Mouse (Mus musculus) thymus, adult 18-20 months (tissue): ENCODE measurements around the gene Fem1a.
A peak's percentile ranks its signal among the peaks of the same experiment; 100 is the strongest.
"Not testable (repeated sequence)": the region's sequence is repeated elsewhere in the genome, so short reads cannot be mapped to it uniquely, and the experiment has no call there.

Experiments used
- DNase-seq, 2 experiments: peaks; one replicate each; pipeline ENCODE4 v3.0.0; 2022; ENCODE audit warnings: mixed read lengths in 2 of 2

Gene Fem1a

GRCm38 (mm10) chr17:56255863-56256238 is 759 bp upstream of the Fem1a start:
- peak; percentile 95 to 97 for DNase-seq

DNA sequence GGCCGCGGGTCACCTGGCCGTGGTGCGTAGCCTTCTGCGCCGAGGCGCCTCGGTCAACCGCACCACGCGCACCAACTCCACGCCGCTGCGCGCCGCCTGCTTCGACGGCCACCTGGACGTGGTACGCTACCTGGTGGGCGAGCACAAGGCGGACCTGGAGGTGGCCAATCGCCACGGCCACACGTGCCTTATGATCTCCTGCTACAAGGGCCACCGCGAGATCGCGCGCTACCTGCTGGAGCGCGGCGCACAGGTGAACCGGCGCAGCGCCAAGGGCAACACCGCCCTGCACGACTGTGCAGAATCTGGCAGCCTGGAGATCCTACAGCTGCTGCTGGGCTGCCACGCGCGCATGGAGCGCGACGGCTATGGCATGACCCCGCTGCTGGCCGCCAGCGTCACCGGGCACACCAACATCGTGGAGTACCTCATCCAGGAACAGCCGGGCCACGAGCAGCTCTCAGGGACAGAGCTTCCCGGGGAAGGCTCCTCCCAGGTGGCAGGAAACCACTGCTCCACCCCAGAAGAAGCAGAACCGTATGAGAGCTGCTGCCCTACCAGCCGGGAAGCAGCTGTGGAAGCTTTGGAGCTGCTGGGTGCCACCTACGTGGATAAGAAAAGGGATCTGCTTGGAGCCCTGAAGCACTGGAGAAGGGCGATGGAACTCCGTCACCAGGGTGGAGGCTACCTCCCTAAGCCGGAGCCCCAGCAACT is 728 bp downstream of the Fem1a start:
- DNase-seq: peak in 1 of 2 experiments; percentile 36

DNA sequence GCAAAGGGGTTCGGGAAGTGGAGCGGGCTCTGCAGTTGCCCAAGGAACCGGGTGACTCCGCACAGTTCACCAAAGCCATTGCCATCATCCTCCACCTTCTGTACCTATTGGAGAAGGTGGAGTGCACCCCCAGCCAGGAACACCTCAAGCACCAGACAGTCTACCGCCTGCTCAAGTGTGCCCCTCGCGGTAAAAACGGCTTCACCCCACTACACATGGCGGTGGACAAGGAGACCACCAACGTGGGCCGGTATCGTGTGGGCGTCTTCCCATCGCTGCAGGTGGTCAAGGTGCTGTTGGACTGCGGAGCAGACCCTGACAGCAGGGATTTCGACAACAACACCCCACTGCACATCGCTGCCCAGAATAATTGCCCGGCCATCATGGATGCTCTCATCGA is 1.7 kb downstream of the Fem1a start:
- not testable (repeated sequence) for DNase-seq

DNA sequence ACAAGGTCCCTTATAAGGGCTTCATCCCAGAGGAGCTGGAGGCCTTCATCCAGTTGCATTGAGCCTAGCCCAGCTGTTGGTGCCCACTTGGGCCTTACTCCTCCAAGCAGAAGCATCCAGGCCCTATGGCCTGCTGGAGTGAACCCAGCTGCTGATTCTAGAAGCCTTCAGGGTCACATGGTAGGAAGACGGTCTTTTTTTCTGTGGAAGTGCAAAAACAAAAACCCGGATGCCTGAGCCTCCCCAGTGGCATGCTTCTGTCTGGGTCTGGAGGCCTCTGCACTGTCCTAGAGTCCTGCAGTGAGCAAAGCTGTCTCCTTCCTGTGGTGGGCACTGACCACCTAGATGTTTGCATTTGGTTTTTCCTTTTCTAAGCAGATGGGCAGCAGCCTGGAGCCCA is 2.2 kb downstream of the Fem1a start:
- not testable (repeated sequence) for DNase-seq

DNA sequence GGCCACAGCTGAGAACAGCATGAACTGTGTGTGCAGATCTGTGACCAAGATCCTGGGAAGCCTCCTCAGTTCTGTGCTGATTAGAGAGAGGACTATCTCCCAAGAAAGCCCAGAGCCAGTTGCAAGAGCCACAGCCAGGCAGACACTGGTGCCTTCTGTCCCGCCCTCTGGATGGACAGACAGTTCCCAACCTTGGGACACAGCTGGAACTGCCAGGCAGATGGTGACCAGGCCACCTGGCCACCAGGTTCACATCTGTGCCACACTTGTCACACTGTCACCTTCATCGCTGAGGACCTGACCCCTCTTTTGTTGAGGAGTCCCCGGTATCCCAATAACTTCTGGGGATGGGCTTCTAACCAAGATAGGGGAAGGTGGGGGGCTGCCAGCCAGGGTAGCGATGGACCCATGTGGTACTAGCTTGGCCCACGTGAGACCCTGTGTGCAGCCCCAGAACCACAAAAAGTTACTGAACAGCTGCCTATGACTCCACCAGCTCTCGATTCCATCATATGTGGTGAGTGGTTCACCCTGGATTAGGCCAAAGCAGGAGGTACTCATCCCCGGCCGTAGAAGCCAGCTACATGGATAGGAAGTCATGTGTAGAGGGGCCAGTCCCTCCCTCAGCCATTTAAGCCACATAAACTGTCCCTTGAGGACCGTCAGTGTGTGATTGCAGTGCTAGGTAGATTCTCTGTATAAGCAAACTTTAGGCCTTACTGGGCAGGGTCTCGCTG is 2.9 kb downstream of the Fem1a start:
- DNase-seq: no peak

DNA sequence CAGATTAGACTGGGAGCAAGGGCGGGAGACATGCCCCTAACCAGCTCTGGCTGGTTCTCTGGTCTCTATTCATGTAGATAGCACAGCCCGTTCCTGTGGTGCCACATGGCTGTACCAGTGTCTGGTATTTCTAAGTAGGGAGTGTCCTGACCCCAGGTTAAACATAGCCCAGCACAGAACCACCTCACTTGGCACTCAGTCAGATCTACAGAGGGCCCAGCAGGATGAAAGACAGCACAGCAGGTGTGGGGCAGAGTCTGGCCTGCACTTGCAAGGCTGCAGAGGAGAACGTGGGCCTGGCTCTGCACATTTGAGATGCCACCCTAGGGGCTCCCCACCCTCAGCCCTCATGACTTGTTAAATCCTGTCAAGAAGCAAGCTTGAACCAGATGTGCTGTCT is 4.6 kb downstream of the Fem1a start:
- DNase-seq: no peak

DNA sequence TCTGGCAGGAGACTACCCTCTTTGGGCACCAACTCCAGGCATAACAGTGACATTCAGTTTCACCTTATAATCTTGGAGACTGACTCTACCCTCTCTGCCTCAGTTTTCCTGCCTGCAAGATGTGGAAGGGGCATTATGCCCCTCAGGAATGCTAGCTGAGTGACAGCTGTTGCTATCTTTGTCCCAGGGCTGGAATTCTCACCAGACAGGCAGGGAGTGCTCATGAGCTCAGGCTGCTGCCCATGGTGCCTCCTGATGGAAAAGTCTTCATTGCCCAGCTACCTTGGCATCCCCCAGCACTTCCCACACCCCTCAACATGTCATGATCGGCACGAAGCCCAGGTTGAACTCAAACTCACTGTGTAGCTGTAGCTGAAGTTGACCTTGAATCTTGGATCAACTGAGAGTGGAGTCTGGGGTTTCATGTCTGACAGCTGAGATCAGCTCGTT is 6.1 kb downstream of the Fem1a start:
- no peak for DNase-seq

DNA sequence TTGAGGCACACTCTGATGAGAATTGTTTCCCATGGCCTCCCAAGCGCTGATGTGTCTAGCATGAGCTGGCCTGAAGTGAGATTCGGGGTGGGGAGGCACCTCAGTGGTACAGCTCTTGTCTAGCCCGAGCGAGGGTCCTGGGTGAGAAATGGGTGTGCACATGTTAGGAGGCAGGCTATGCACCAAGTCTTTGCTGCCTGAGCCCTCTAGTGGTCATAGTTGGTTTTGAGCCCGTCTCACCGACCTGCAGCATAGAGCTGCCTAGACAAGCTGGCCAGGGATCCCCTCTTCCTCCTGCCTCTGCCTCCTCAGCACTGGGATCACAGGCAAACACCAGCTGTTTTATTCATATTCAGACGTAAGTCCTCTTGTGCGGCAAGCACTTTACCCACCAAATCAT is 7.4 kb downstream of the Fem1a start:
- peak; percentile 51 to 66 for DNase-seq

DNA sequence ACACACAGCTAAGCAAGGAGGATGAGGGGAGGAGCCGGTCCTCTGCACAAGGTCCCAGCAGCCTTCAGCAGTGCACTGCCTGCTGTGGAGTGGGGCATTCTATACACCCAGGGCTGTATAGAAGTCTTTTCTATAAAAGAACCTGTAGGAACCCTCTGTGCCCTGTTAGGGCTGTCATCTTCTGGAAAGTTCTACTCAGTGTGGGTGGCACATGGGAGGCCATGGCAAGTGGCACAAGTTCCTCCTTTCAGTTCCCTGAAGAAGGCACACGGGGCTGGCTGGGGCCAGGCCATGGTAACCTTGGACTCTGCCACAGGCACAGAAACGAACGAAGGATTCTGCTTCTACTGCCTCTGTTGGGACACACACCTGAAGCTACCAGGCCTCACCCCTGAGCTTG is 8.4 kb downstream of the Fem1a start:
- DNase-seq: no peak

- DNase-seq: no peak
Measured at GRCm38 (mm10) chr17:56265869-56266268, 9.3 kb downstream of the Fem1a start.

DNA sequence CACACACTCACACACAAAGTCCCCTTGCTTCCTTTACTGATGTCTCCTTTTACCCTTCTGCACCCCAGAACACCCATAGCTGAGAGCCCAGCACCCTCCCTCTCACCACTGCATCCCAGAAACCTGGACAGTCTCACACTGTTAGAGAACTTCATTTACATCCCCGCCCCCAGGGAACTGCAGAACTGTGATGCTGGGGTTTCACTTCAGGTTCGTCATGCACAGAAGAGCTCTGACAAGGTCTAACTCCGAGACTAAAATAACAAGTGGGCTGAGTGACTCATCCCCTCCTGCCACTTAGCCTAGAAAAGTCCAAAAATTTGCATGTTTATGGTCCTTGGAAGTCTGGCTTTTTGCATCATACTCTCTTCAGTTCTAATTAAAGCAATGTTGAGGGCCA is 9.7 kb downstream of the Fem1a start:
- DNase-seq: no peak

GRCm38 (mm10) chr17:56269153-56269630 is 12.6 kb downstream of the Fem1a start:
- DNase-seq: peak in 1 of 2 experiments; percentile 68

DNA sequence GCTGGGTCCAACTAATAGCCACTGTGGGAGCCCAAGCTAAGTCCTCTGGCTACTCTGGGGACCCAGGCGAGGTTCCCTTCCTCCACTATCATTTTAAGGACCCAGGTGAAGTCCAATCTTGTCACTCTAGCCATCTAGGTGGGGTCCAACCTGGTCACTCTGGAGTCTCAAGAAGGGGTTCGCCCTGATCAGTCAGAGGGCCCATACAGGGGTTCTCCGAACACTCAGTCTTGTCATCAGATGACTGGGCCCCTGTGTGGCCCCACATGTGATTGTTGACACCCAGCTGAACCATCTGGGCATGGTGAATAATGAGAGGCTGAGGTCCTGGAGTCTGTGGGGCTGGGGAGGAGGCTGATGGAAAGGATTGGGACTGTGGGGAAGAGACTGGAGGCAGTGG is 13.1 kb downstream of the Fem1a start:
- DNase-seq: no peak

DNA sequence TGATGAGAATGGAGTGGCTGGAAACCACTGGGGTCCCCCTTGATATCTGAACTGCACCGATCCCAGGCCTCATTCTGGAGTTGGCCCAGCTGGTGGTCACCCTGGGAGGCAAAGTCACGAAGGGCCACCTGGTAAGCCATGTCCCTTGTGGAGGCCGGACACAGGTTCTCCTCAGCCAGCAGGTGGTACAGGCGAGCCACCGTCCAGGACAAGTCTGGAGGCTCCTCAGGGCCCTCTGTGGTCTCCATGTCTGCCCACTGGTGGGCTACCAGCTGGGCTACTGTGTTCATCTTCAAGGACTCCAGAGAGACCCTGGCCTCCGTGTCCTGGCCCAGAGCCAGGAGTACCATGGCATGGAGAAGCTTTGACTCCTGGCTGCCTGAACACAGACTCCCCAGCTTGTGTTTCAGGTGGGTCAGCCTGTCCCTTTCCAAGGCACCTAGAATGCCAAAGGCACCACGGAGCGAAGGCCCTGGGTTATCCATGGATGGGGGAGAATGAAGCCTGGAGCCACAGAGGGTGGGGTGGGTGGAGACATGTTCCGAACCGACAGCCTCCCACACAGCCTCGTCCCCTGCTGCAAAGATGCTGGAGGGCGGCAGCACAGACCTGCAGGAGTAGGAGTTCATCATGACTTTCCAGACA is 15.1 kb downstream of the Fem1a start:
- DNase-seq: no peak

- DNase-seq: no peak
Measured at GRCm38 (mm10) chr17:56272644-56273043, 16.0 kb downstream of the Fem1a start.

DNA sequence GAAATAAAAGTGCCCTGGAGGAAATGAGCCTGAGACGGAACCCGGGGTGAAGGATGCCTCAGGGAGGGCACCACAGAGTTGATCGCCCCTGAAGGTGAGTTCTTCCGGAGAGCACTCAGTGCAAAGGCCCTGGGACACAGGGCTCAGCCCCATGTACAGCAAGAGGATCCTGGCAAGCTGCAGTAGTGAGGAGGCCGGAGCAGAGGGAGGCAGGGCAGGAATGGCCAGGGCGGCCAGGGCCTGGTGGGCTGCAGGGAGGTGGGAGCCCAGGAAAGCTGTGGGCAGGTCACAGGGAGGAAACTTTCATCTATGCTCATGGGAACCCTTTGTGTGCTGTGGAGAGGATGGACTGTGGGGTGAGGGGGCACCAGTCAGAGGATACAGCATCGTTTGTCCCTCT is 16.9 kb downstream of the Fem1a start:
- DNase-seq: no peak

DNA sequence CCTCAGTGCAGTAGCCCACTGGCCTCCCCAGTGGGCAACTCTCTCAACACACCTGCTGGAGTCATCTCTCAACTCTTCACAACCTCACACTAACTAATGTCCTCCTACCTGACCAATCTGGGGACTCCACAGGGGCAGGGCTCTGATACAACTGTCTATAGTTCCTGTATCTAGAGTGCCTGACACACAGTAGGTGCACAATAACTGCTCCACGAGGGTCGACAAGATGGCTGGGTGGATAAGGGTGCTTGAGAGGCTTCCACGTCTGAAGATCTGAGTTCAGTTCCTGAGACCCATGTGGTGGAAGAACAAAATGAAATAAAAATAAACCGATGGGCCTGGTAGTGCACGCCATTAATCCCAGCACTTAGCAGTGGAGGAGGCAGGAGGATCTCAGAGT is 17.4 kb downstream of the Fem1a start:
- no peak for DNase-seq

GRCm38 (mm10) chr17:56275842-56276480 is 19.4 kb downstream of the Fem1a start:
- DNase-seq: no peak

- peak; percentile 67 to 81 for DNase-seq
Measured at GRCm38 (mm10) chr17:56276643-56277566, 20.3 kb downstream of the Fem1a start, which contains the start of gene Ticam1. Gene Ticam1, minus strand, starts transcription at chr17:56276786.

DNA sequence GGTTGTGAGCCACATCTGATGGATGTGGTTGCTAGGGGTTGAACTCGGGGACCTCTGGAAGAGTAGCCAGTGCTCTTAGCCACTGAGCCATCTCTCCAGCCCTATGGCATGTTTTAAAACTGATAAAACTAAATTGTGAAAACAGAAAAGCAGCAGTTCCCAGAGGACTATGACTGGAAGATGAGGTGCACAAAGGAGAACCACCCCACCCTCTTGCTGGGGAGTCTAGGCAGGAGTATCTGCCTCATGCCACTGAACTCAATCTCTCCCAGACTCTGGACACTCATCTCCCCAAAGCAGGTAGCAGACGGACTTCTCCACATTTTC is 20.9 kb downstream of the Fem1a start:
- DNase-seq: no peak

DNA sequence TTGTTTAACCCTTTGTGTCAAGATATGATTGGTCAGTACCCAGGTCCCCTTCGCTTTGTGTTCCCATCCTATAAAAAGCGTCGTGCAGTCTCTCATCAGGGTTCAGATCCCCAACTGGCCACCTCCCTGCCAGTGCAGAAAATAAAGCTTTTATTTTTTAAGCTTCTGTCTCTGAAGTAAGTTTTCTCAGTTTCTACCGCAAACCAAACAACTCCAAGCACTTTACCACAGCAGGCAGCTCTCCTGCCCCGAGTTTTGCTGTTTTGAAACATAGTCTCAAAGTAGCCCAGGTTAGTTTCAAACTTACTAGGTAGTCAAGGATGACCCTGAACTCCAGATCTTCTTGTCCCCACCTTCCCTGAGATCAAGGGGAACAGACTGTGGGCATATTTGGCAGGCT is 21.7 kb downstream of the Fem1a start:
- DNase-seq: no peak

GRCm38 (mm10) chr17:56279481-56280155 is 23.0 kb downstream of the Fem1a start:
- no peak for DNase-seq
